Mouse (Mus musculus): ENCODE data around the gene Rhbdd3. TPM values are rescaled to one million over a fixed set of nuclear protein-coding genes. Genes with fewer than 3 reads are reported as not detected.

Rhbdd3 gene
- total and polyA plus RNA-seq, 3 experiments: 21.2 to 34.4 (median 23.3) TPM

DNA sequence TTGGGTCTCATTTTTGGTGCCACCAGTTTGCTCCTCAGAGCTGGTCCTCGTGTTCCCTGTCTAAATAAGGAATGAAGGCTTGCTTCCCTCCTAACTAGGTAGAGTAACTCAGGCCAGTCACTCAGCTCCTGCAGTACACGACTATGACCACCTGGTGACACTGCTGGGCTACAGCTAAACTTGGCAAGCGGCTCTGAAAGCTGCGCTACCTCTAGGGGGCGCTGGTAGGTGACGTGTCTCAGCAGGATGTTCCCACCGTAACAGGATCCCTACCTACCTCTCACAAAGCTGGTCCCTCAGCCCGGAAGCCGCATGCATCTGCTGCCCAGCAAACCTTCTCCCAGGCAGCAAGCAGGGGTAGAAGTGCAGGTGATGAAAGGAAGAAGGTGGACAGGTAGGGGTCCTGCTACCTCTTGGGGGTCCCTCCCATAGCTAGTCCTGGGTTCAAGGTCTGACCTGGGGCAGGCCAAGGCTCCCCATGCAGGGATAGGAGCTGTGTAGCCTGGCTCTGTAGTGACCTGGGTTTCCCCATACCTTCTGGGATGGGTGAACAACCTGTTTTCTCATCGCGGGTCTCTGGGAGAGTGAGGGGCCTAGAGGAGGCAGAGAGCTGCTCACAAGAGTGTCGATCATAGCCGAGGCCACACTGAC lies 16.3 kb downstream of the Rhbdd3 start:
- Histone ChIP-seq H3K36me3 (ENCODE audit: control insufficient read depth, insufficient read depth, low read length) (no peaks in the 10 kb centered on the region), H3K27me3 (ENCODE audit: control insufficient read depth, insufficient read depth, low read length) (no peaks in the 10 kb centered on the region), H3K4me1 (ENCODE audit: control insufficient read depth, insufficient read depth, low read length) (no peaks in the 10 kb centered on the region; the same call in none of the 2 replicates), H3K79me2 (replicated peaks; ENCODE audit: control insufficient read depth, insufficient read depth, low read length) (no peaks in the 10 kb centered on the region), H3K9ac (ENCODE audit: low read depth, low read length) (no peak overlapping the region), H3K4me3 (no peak overlapping the region), H3K27ac (no peak overlapping the region)
- DNase-seq: peak; percentile 81 to 85
- WGBS: 28% methylated on average over 13 of the region's 13 CpGs
- TF ChIP-seq CTCF (IDR thresholded peaks at IDR 0.05) (0 out of 2 replicates have a peak, but pooled peaks have one; percentile 100), EP300 (IDR thresholded peaks at IDR 0.05; ENCODE audit: insufficient read depth, low read depth, low read length) (peak; percentile 93), POLR2A (IDR thresholded peaks at IDR 0.05; ENCODE audit: insufficient read depth, low read depth, low read length) (no peak)
- intact Hi-C loops (cut with DNase I): loop anchor here (5.0 to 10.0 kb wide), 2 partner anchors 67 to 360 kb away; no protein-coding TSS in a partner anchor

DNA sequence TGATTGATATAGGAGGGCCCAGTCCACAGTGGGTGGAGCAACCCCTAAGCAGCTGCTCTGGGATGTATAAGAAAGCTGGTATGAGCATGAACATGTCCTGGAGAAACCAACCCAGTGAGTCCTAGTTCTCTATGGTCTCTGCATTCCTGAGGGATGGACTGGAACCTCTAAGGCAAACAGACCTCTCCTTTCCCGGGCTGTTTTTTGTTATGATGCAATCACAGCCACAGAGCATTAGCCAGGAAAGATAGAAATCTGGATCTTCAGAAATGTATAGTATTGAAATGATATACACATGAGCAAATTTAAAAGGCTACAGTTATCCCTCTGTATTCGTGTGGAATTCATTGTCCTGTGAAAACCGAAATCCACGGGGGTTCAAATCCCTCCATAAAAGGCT lies 27.0 kb downstream of the Rhbdd3 start:
- TF ChIP-seq POLR2A (IDR thresholded peaks at IDR 0.05; ENCODE audit: insufficient read depth, low read depth, low read length) (no peak), CTCF (IDR thresholded peaks at IDR 0.05) (no peak), EP300 (IDR thresholded peaks at IDR 0.05; ENCODE audit: insufficient read depth, low read depth, low read length) (no peak)
- no peak overlapping the region for H3K9ac ChIP-seq (ENCODE audit: low read depth, low read length)
- WGBS: 83% methylated on average over 4 of the region's 4 CpGs
- H3K36me3 ChIP-seq (ENCODE audit: control insufficient read depth, insufficient read depth, low read length): no peaks in the 10 kb centered on the region
- no peaks in the 10 kb centered on the region for H3K27me3 ChIP-seq (ENCODE audit: control insufficient read depth, insufficient read depth, low read length)
- H3K4me3 ChIP-seq: no peak overlapping the region
- intact Hi-C loops (cut with DNase I): no loop called here
- no peaks in the 10 kb centered on the region for H3K79me2 ChIP-seq (replicated peaks; ENCODE audit: control insufficient read depth, insufficient read depth, low read length)
- H3K4me1 ChIP-seq (ENCODE audit: control insufficient read depth, insufficient read depth, low read length): no peaks in the 10 kb centered on the region
- no peak for DNase-seq
- no peak overlapping the region for H3K27ac ChIP-seq

DNA sequence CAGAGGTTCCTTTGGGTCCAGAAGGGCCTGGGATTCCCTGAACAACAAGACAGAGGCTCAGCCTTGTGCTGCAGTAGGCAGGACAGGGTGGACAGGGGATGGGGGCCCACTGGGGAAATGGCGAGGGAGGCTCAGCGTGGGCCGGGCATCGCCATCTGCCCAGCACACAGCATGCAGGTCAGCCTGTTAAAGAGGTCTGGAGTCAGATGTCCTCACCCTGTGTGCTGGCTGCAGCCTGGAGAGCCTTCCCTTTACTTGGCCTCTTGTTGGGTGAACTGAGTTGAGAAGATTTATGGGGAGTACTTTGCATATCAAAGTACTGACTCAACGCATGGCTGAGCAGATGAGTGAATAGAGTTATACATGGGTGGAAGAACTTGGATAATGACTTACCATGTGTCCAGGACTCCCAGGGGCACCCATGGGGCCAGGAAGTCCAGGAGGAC lies 30.3 kb downstream of the Rhbdd3 start:
- H3K4me3 ChIP-seq: no peak overlapping the region
- no peak overlapping the region for H3K27ac ChIP-seq
- no peaks in the 10 kb centered on the region for H3K27me3 ChIP-seq (ENCODE audit: control insufficient read depth, insufficient read depth, low read length)
- no peaks in the 10 kb centered on the region for H3K36me3 ChIP-seq (ENCODE audit: control insufficient read depth, insufficient read depth, low read length)
- no peak for TF ChIP-seq EP300 (IDR thresholded peaks at IDR 0.05; ENCODE audit: insufficient read depth, low read depth, low read length)
- TF ChIP-seq POLR2A (IDR thresholded peaks at IDR 0.05; ENCODE audit: insufficient read depth, low read depth, low read length): no peak
- TF ChIP-seq CTCF (IDR thresholded peaks at IDR 0.05): no peak
- no peaks in the 10 kb centered on the region for H3K79me2 ChIP-seq (replicated peaks; ENCODE audit: control insufficient read depth, insufficient read depth, low read length)
- no peak overlapping the region for H3K9ac ChIP-seq (ENCODE audit: low read depth, low read length)
- intact Hi-C loops (cut with DNase I): no loop called here
- WGBS: 90% methylated on average over 5 of the region's 5 CpGs
- DNase-seq: no peak
- no peaks in the 10 kb centered on the region for H3K4me1 ChIP-seq (ENCODE audit: control insufficient read depth, insufficient read depth, low read length)

DNA sequence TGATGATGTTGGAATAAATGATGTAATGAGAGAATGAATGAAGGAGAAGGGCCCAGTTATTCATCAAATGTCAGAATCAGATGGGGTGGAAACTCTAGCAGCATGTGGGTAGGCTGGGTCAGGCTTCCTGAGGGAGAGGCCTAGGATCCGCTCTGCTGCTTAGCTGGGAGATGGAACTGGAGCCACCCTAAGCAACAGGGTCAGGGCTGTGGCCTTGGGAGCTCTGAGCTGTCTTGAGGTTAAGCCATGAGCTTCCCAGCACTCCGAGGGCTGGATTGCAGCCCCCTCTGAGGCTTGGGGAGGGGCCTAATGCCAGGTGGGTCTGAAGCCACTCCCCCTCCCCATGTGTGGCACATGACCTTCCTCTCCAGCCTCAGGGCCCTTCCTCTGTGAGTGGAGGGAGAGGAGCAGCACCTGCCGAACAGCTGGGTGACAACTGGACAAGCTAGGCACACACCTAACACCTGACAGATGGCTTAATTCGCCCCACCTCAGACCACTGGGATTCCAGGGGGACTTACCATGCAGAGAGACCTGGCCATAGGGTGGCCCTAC lies 31.5 kb downstream of the Rhbdd3 start:
- H3K27ac ChIP-seq: no peak overlapping the region
- no peak for TF ChIP-seq EP300 (IDR thresholded peaks at IDR 0.05; ENCODE audit: insufficient read depth, low read depth, low read length)
- no peak for TF ChIP-seq POLR2A (IDR thresholded peaks at IDR 0.05; ENCODE audit: insufficient read depth, low read depth, low read length)
- TF ChIP-seq CTCF (IDR thresholded peaks at IDR 0.05): no peak
- intact Hi-C loops (cut with DNase I): no loop called here
- H3K4me3 ChIP-seq: no peak overlapping the region
- no peak overlapping the region for H3K9ac ChIP-seq (ENCODE audit: low read depth, low read length)
- H3K79me2 ChIP-seq (replicated peaks; ENCODE audit: control insufficient read depth, insufficient read depth, low read length): no peaks in the 10 kb centered on the region
- H3K27me3 ChIP-seq (ENCODE audit: control insufficient read depth, insufficient read depth, low read length): no peaks in the 10 kb centered on the region
- WGBS: 77% methylated on average over 4 of the region's 4 CpGs
- H3K4me1 ChIP-seq (ENCODE audit: control insufficient read depth, insufficient read depth, low read length): no peaks in the 10 kb centered on the region
- DNase-seq: no peak
- no peaks in the 10 kb centered on the region for H3K36me3 ChIP-seq (ENCODE audit: control insufficient read depth, insufficient read depth, low read length)

DNA sequence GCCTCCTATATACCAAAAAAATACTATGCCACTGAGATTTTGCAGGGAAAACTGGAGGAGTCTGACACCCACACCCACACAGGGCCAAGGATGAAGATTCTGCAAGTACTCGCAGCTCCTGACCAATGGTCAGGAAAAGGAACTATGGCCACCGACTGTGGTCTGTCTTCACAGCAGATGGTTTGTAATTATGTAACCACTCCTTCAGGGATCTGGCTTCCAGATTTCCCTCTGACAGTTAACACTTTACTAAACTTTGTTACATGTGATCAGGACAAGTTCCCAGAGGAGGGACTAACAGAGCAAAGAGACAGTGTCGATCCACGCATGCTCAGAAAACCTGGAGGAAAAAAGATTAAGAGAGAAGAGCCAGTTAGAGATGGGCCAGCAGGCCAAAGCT lies 34.0 kb downstream of the Rhbdd3 start:
- Histone ChIP-seq H3K4me3 (no peak overlapping the region), H3K36me3 (ENCODE audit: control insufficient read depth, insufficient read depth, low read length) (no peaks in the 10 kb centered on the region), H3K27me3 (ENCODE audit: control insufficient read depth, insufficient read depth, low read length) (no peaks in the 10 kb centered on the region), H3K79me2 (replicated peaks; ENCODE audit: control insufficient read depth, insufficient read depth, low read length) (no peaks in the 10 kb centered on the region), H3K27ac (no peak overlapping the region), H3K4me1 (ENCODE audit: control insufficient read depth, insufficient read depth, low read length) (no peaks in the 10 kb centered on the region), H3K9ac (ENCODE audit: low read depth, low read length) (no peak overlapping the region)
- no peak for DNase-seq
- intact Hi-C loops (cut with DNase I): no loop called here
- TF ChIP-seq EP300 (IDR thresholded peaks at IDR 0.05; ENCODE audit: insufficient read depth, low read depth, low read length) (no peak), CTCF (IDR thresholded peaks at IDR 0.05) (no peak), POLR2A (IDR thresholded peaks at IDR 0.05; ENCODE audit: insufficient read depth, low read depth, low read length) (no peak)
- WGBS: 56% methylated on average over 4 of the region's 4 CpGs

DNA sequence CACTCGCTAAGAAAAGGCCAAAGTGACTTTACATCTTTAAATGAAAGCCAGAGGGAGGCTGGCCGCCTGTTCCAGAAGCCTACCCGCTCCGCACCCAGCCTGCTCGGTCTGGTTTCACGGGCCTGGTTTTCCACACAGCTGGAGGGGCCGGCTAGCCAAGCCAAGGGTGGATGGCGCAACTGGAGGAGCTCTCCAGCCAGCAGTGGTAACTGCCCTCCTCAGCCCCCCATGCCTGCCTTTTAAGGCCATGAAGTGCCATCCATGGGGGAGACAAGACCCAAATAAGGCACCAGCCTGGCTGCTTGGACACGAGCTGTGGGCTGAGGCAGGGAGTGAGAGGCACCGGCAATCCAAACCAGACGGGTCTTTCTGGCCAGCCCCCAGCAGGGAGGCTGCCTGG lies 37.2 kb downstream of the Rhbdd3 start:
- intact Hi-C loops (cut with DNase I): no loop called here
- Histone ChIP-seq H3K4me3 (no peak overlapping the region), H3K4me1 (ENCODE audit: control insufficient read depth, insufficient read depth, low read length) (peaks cover 6% of the 10 kb centered on the region), H3K79me2 (replicated peaks; ENCODE audit: control insufficient read depth, insufficient read depth, low read length) (no peaks in the 10 kb centered on the region), H3K27ac (no peak overlapping the region), H3K27me3 (ENCODE audit: control insufficient read depth, insufficient read depth, low read length) (no peaks in the 10 kb centered on the region), H3K36me3 (ENCODE audit: control insufficient read depth, insufficient read depth, low read length) (no peaks in the 10 kb centered on the region), H3K9ac (ENCODE audit: low read depth, low read length) (no peak overlapping the region)
- WGBS: 80% methylated on average over 11 of the region's 11 CpGs
- DNase-seq: peak; percentile 43 to 59
- TF ChIP-seq CTCF (IDR thresholded peaks at IDR 0.05) (no peak), POLR2A (IDR thresholded peaks at IDR 0.05; ENCODE audit: insufficient read depth, low read depth, low read length) (no peak), EP300 (IDR thresholded peaks at IDR 0.05; ENCODE audit: insufficient read depth, low read depth, low read length) (no peak)

Data from heart, adult 2 months (tissue).